Mouse (Mus musculus) CD4-positive helper T cell, adult 2 months (primary cell): ENCODE data around the gene Cpsf6.

Experiments used
- DNase-seq: peaks from one replicate; pipeline ENCODE4 v3.0.0-alpha.2; 2012; ENCODE audit warnings: low read depth, missing footprints, low spot score

The Cpsf6 gene

DNA sequence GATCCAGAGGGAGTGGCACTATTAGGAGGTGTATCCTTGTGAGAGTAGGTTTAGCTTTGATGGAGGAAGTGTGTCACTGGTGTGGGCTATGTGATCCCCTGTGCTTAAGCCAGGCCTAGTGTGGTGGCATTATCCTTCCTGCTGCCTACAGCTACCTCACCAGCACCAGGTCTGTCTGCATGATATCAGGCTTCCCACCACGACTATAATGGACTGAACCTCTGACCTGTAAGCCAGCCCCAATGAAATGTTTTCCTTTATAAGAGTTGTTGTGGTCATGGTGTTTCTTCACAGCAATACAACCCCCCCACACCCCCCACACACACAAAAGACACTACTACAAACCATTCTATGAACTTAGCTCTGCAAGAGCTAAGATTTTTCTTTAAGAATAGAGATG, 34.9 kb upstream of the Cpsf6 start:
- DNase-seq = no peak

- DNase-seq = no peak
These were observed 34.0 kb upstream of the Cpsf6 start for GRCm38 (mm10) chr10:117413562-117414527.

GRCm38 (mm10) chr10:117412474-117413057, 32.8 kb upstream of the Cpsf6 start:
- no peak for DNase-seq

DNA sequence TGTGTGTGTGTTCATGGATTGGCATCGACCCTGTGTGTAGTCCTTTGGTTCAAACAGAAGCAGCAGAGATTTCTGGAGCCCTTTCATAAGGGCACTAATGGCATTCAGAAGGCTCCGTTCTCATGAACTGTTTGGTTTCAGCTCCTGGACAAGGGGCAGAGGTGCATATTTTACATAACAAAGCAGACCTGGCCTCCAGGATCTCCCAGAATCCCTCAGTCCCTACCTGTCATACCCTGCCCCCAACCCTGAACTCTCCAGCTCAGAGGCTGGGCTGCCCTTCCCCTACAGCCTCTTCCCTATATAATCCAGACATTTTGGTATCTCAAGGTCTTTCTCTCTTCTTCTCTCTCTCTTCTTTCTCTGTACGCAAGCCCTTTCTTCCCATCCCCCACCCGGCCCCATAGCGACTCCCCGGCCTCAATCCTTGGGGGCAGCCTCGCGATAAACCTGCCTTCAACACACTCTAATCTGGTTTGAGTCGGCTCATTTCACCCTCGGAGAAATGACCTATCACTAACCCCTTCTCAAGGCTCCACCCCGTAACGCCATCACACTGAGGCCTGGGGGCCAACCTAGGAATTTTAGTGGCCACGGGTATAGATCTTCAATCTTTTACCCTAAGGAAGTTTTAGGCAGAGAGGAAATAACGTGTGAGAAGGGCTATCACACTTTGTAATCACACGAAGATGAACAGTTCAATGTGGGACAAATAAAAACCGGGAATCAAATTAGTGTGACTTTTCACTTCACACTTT, 32.1 kb upstream of the Cpsf6 start:
- DNase-seq = no peak

- DNase-seq = no peak
These were observed 31.3 kb upstream of the Cpsf6 start for GRCm38 (mm10) chr10:117411131-117411530.

GRCm38 (mm10) chr10:117410481-117411048, 30.8 kb upstream of the Cpsf6 start:
- no peak for DNase-seq

DNA sequence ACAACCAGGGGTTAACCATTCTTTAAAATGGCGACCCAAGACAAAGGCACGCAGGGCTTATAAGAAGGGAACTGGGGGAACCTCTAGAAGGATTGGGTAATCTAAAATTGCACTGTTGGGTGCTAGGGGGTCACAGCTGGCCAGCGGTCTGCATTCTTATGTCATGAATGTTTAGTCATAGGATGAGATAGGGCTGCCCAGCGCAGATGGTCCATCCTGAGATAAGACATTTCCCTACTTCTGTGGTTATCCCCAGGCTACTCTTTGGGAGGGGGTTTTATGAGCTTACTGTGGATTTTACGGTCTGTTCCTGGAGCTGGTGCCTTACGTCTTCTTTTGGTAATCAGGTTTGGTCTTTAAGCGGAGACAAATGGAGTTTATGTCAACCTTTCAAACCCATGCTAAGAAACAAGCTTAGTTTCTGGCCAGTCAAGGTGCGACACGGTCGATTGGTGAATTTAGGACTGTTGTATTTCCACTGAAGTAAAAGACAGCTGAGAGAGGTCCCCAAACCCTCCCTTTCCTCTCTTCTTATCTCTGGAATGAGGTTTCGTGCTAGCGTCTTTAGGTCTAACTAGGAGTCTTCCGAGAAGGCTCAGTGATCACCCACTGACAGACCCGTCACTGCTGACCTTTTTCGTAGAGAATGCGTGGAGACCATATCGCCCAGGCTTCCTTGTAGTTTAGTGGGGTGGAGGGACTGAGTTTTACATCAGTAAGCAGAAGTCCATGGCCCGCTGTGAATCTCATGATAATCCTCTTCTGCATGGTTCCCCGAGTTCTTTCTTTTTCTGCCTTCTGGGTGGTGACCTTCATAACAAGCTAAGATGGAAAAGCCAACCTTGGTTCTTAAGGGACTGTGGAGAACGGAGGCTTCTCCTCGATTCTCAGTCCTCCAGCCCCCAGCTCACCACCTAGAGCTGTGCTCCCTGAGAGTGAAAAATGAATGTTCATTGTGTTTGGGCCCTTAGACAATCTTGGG, 29.8 kb upstream of the Cpsf6 start:
- no peak for DNase-seq

GRCm38 (mm10) chr10:117408545-117409372, 28.9 kb upstream of the Cpsf6 start:
- DNase-seq = no peak

DNA sequence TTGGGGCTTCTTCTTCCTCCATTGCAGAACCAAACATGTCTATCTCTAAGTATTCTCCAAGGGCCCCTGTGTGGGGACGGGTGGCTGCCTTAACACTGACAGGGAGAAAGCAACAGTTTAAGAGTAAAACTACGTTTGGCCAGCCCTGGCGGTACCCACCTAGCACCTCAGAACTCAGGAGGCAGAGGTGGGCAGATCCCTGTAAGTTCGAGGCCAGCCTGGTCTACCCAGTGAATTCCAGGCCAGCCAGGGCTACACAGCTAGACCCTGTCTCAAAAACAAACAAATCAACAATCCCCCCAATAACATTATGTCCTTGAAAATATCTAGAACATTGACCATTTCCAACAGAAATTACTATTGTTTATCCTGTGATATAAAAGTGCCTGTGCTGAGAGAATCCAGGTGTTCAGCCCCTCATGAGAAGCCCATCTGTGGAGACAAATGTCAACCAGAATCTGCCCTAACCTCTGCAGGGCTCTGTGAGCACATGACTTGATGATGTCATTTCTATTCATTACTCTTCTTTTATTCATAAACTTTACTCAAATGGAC, 28.0 kb upstream of the Cpsf6 start:
- DNase-seq = no peak

DNA sequence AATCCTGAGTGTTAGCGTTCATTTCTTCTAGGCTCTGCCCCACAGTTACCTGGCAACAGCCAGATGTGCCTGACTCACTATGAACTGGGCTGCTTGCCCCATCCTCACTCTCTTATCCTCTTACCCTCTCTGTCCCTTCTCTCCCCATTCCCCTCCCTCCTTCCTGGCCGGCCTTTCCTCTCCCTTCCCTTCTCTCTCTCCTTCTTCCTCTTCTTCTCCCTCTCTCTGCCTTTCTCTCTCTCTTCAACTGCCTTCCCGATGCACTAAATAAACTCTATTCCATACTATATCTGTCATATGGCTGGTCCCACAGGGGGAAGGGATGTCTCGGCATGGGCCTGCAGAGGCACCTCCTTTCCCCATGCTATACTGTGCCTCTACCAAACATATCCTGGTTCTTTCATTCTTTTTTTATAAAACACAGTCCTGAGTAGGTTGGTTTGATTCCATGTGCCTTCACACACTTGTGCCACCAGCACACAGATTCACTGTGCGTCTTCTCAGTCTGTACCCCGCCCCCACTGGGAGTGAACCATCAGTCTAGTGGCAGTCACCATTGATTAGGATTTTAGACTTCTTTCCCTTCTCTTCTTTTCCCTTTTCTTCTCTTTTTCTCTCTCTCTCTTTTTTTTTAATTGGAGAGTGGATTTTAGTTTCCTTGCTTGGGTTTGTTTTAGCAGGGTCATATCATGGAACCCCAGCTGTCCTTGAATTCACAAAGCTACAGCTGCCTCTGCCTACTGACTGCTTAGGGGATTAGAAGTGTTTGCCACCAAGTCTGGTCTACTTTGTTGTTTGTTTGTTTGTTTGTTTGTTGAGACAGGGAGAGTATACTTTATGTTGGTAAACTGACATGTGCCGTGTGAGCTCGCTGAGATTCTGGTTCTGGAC, 27.3 kb upstream of the Cpsf6 start:
- DNase-seq = no peak

- DNase-seq = no peak
These were observed 26.4 kb upstream of the Cpsf6 start for GRCm38 (mm10) chr10:117406283-117406588.

DNA sequence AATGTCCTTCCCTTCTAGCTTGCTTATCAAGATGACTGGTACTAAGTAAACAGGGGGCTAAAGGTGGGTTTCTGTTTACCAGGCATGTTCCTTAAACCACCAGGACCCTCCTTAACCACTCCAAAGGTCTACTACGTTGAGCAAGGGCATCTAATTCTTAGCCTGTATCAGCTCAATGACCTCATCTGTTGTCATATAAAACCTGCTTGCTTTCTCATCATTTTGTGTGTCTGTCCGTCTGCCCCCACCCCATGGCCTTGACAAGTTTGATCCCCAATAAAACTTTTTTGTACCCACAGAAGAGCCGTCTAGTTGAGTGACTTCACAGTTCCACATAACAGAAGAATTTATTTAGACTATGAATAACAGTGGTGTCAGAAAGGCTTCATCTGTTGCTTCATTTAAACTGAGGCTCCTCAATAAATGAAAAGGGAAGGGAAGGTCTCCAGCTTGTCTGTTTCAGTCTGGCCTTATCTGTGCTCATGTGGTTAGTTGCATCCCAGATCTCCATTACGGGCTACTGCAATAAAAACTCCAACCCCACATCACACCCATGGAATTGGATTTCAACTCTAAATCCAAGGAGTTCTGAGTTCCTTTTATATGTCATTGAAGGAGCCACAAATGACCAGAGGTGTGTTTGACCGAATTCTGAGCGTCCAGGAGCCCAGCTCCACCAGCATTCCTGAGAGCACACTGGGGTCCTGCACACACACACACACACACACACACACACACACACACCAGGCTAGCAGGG, 25.9 kb upstream of the Cpsf6 start:
- no peak for DNase-seq

GRCm38 (mm10) chr10:117404384-117404783, 24.6 kb upstream of the Cpsf6 start:
- no peak for DNase-seq

GRCm38 (mm10) chr10:117403344-117403953, 23.6 kb upstream of the Cpsf6 start:
- no peak for DNase-seq

DNA sequence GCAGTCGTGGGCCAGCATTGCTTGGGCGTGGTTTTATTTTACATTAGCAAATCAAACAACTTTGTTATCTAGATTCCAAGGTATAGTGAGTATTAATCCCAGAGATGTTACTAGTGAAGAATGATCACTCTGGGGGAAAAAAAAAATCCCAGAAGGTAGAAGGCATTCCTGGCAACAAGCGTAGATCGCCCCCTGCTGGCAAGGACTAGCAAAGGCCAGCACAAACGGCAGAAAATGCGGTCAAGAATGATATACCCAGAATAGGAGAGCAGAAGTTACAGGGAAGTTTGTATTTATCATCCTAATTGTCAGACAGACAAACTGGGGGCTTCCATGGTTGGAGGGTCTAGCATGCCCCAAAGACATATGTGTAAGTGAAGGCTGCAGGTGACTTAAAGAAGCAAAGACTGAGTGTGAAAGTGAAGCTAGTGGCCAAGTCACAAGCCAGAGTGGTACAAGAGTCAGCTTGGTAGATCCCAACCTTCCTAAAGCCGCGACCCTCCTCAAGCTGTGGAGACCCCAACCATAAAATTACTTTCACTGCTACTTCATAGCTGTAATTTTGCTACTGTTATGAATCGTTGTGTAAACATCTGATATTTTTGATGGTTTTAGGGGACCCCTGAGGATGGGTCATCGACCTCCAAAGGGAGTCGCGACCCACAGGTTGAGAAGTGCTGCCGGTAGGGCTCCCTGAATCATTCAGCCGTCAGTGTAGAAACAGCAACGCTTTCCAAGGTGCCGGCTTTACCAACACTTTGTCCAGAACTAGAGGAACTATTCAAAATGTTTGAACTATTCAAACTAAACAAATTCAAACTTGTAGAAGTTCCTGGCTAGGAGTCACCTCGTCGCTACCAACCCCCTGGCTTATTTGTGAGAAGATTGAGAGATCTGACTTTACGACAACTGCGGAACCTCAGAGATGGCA, 22.9 kb upstream of the Cpsf6 start:
- peak; percentile 54 for DNase-seq

- DNase-seq = no peak
These were observed 21.5 kb upstream of the Cpsf6 start for GRCm38 (mm10) chr10:117401364-117401763.
